Mouse (Mus musculus): ENCODE results near the gene Krtap2-4.

DNA sequence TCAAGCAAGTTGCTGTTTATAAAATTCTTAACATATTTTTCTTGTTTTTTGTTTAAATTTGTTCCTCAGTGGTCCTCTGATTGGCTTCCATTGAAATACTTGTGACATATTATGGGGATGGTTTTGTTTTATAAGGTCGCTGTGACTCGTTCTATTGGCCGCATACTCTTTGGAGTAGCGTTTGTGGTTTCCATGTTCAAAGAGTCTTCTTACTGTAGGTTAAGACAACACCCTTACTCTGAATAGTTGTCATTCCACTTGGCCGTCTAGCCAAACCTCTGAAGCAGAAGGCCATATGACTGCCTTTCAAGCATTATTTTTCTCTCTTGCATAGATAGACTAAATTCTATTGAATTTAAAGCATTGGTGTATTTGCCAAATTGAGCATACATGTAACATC is 33.6 kb downstream of the Krtap2-4 start:
- TF ChIP-seq POLR2A (IDR thresholded peaks at IDR 0.05; ENCODE audit: low read depth, low read length) = no peak
- TF ChIP-seq CTCF (IDR thresholded peaks at IDR 0.05; ENCODE audit: borderline replicate concordance, insufficient read depth, low read length) = no peak
